Comparison of ENCODE assay signal across 8 mouse cellular contexts in the genomic region with DNA sequence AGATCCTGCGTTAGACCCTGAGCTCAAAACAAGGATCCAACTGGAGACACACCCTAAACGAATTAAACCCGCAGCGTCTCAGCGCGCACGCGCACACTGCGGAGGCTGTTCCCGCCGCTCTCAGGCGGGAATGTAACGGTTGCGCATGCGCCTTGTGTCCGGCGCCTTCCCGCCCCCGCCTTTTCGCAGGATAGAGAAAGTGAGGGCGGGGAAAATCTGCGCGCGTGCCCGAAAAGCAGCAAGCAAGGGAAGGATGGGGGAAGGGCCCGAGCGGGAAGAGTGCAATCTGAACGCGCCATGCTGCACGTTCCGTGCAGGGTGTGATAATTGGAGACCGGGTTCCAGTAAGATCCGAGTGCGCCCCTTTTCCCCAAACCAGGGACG. TPM values are rescaled to one million over a fixed set of nuclear protein-coding genes. Genes with fewer than 3 reads are reported as not detected.
DNase-seq lines count a peak whose midpoint lies in the region; ATAC-seq and TF ChIP-seq lines count a peak whose summit lies in the region.

No protein-coding gene starts in this region.

- peak overlapping the region; percentile 84 for H3K4me2 ChIP-seq in heart, embryonic 12.5 days
- peak overlapping the region; percentile 83 for H3K4me2 ChIP-seq in kidney, postnatal 0 days (ENCODE audit: low read length)

- no peaks in the 10 kb centered on the region for H3K79me2 ChIP-seq in liver, adult 2 months (ENCODE audit: control insufficient read depth, insufficient read depth, low read length)

- peaks cover 36% of the 10 kb centered on the region for H3K36me3 ChIP-seq in erythroblast, embryonic 14.5 days (ENCODE audit: control insufficient read depth)
- H3K36me3 ChIP-seq in heart, embryonic 12.5 days: peaks cover 15% of the 10 kb centered on the region
- H3K36me3 ChIP-seq in kidney, postnatal 0 days (ENCODE audit: insufficient read depth, low read length): peaks cover 13% of the 10 kb centered on the region
- no peaks in the 10 kb centered on the region for H3K36me3 ChIP-seq in liver, adult 2 months (ENCODE audit: control insufficient read depth, insufficient read depth, low read length)

- peak overlapping the region; percentile 97 for H3K9ac ChIP-seq in heart, embryonic 12.5 days
- peak overlapping the region; percentile 86 for H3K9ac ChIP-seq in kidney, postnatal 0 days (ENCODE audit: low read depth, low read length)
- H3K9ac ChIP-seq in liver, adult 2 months (ENCODE audit: low read depth, low read length): peak overlapping the region; percentile 80

- H3K4me1 ChIP-seq in erythroblast, embryonic 14.5 days (ENCODE audit: control insufficient read depth): peaks cover 40% of the 10 kb centered on the region
- peaks cover 18% of the 10 kb centered on the region; the same call in 1 of the 2 replicates for H3K4me1 ChIP-seq in heart, embryonic 12.5 days (replicated peaks)
- H3K4me1 ChIP-seq in kidney, postnatal 0 days (replicated peaks; ENCODE audit: insufficient read depth, low read length): peaks cover under 1% of the 10 kb centered on the region; the same call in 1 of the 2 replicates
- H3K4me1 ChIP-seq in liver, adult 2 months (ENCODE audit: control insufficient read depth, insufficient read depth, low read length): peaks cover 3% of the 10 kb centered on the region; the same call in 1 of the 2 replicates

- peak overlapping the region; percentile 89 for H3K4me3 ChIP-seq in erythroblast, embryonic 14.5 days (replicated peaks)
- H3K4me3 ChIP-seq in heart, embryonic 12.5 days: peak overlapping the region; percentile 84
- peak overlapping the region; percentile 79 for H3K4me3 ChIP-seq in kidney, postnatal 0 days (replicated peaks; ENCODE audit: low read depth, low read length)
- peak overlapping the region; percentile 79 for H3K4me3 ChIP-seq in liver, adult 2 months (ENCODE audit: insufficient read depth, low read depth, low read length)

- TF ChIP-seq CTCF in kidney, postnatal 0 days (IDR thresholded peaks at IDR 0.05; ENCODE audit: low read depth): no peak
- no peak for TF ChIP-seq CTCF in liver, adult 2 months (IDR thresholded peaks at IDR 0.05; ENCODE audit: low read depth, low read length)

- peak overlapping the region; percentile 99 for H3K27ac ChIP-seq in heart, embryonic 12.5 days (ENCODE audit: poor library complexity, severe bottlenecking)
- H3K27ac ChIP-seq in kidney, postnatal 0 days: peak overlapping the region; percentile 95
- H3K27ac ChIP-seq in liver, adult 2 months (replicated peaks; ENCODE audit: insufficient read depth, low read depth, low read length): peak overlapping the region; percentile 81

- no peak for TF ChIP-seq POLR2A in liver, adult 2 months (IDR thresholded peaks at IDR 0.05; ENCODE audit: extremely low read depth, insufficient read depth, low read length)

- no peaks in the 10 kb centered on the region for H3K27me3 ChIP-seq in erythroblast, embryonic 14.5 days (ENCODE audit: control insufficient read depth)
- no peaks in the 10 kb centered on the region for H3K27me3 ChIP-seq in heart, embryonic 12.5 days (replicated peaks)
- H3K27me3 ChIP-seq in kidney, postnatal 0 days (ENCODE audit: insufficient read depth, low read length): no peaks in the 10 kb centered on the region
- H3K27me3 ChIP-seq in liver, adult 2 months (ENCODE audit: control insufficient read depth, insufficient read depth, low read length): no peaks in the 10 kb centered on the region

- H3K9me3 ChIP-seq in erythroblast, embryonic 14.5 days (ENCODE audit: control insufficient read depth, low read length): no peaks in the 10 kb centered on the region; the same call in 1 of the 2 replicates
- H3K9me3 ChIP-seq in heart, embryonic 12.5 days (replicated peaks): no peaks in the 10 kb centered on the region
- H3K9me3 ChIP-seq in kidney, postnatal 0 days (replicated peaks; ENCODE audit: low read length): no peaks in the 10 kb centered on the region

- 0% methylated on average over 35 of the region's 35 CpGs for WGBS in heart, embryonic 12.5 days
- WGBS in kidney, postnatal 0 days: 0% methylated on average over 35 of the region's 35 CpGs
- under 1% methylated on average over 35 of the region's 35 CpGs for WGBS in liver, adult 2 months

- DNase-seq in CD4-positive, CD25-positive, alpha-beta regulatory T cell, adult 2 months (ENCODE audit: low read depth, low spot score): peak; percentile 96
- DNase-seq in brain, embryonic 18.5 days (ENCODE audit: low read depth, low spot score): peak; percentile 96
- peak; percentile 99 for DNase-seq in kidney, postnatal 0 days (ENCODE audit: low spot score)
- peak; percentile 79 for DNase-seq in liver, adult 2 months (ENCODE audit: extremely low read depth, low read depth, low spot score)
- DNase-seq in spleen, postnatal 36 days (ENCODE audit: low spot score in 2 of 2): peak; percentile 90 to 94

- ATAC-seq in heart, embryonic 12.5 days (ENCODE audit: insufficient number of reproducible peaks, low FRiP score): peak; percentile 86
- ATAC-seq in kidney, postnatal 0 days (replicated peaks; ENCODE audit: low FRiP score, low read depth): peak; percentile 85
- peak; percentile 74 for ATAC-seq in monocyte, adult 5-6 weeks (replicated peaks; ENCODE audit: insufficient number of reproducible peaks, low FRiP score, low TSS enrichment, poor library complexity, severe bottlenecking)

RNA-seq across cellular contexts. Expression of a gene that starts 0.5 kb away (rescaled TPM):
- polyA plus RNA-seq in erythroblast, embryonic 14.5 days (2012): 71.2 and 76.8 TPM in 2 replicates
- polyA plus RNA-seq in heart, embryonic 12.5 days (2016; fragmentation: Nextera tagmentation; extraction: Ambion mirVana): 1,481 and 1,517 TPM in 2 replicates
- 903 and 1,010 TPM in 2 replicates for polyA plus RNA-seq in kidney, postnatal 0 days (2015; fragmentation: Nextera tagmentation; extraction: Ambion mirVana)
- total RNA-seq in liver, adult 2 months (2014; rRNA removed): 49.9 and 99.4 TPM in 2 replicates
- polyA plus RNA-seq in liver, adult 2 months (2012; rRNA removed): 151 and 183 TPM in 2 replicates
- total RNA-seq in monocyte, adult 5-6 weeks (2017): 86.5 to 154 TPM (median 137 TPM) in 3 replicates

RNA-seq across cellular contexts. Expression of a gene that starts 15.8 kb away (rescaled TPM):
- 0.37 and 0.59 TPM in 2 replicates for polyA plus RNA-seq in erythroblast, embryonic 14.5 days (2012)
- polyA plus RNA-seq in heart, embryonic 12.5 days (2016; fragmentation: Nextera tagmentation; extraction: Ambion mirVana): 16.9 and 17.2 TPM in 2 replicates
- polyA plus RNA-seq in kidney, postnatal 0 days (2015; fragmentation: Nextera tagmentation; extraction: Ambion mirVana): 11.6 and 13.0 TPM in 2 replicates
- 24.3 and 28.8 TPM in 2 replicates for total RNA-seq in liver, adult 2 months (2014; rRNA removed)
- polyA plus RNA-seq in liver, adult 2 months (2012; rRNA removed): 21.3 and 32.4 TPM in 2 replicates
- total RNA-seq in monocyte, adult 5-6 weeks (2017): 54.7 to 97.4 TPM (median 92.2 TPM) in 3 replicates

RNA-seq across cellular contexts. Expression of a gene that starts 19.5 kb away (rescaled TPM):
- not detected in 2 replicates for polyA plus RNA-seq in erythroblast, embryonic 14.5 days (2012)
- not detected in 2 replicates for polyA plus RNA-seq in heart, embryonic 12.5 days (2016; fragmentation: Nextera tagmentation; extraction: Ambion mirVana)
- polyA plus RNA-seq in kidney, postnatal 0 days (2015; fragmentation: Nextera tagmentation; extraction: Ambion mirVana): not detected in 2 replicates
- not detected in 2 replicates for total RNA-seq in liver, adult 2 months (2014; rRNA removed)
- 2.9 and 3.1 TPM in 2 replicates for polyA plus RNA-seq in liver, adult 2 months (2012; rRNA removed)
- total RNA-seq in monocyte, adult 5-6 weeks (2017): 12.2 to 56.4 TPM in 2 of 3 replicates, not detected in the other

RNA-seq across cellular contexts. Expression of a gene that starts 19.7 kb away (rescaled TPM):
- polyA plus RNA-seq in erythroblast, embryonic 14.5 days (2012): 4.0 and 13.4 TPM in 2 replicates
- polyA plus RNA-seq in heart, embryonic 12.5 days (2016; fragmentation: Nextera tagmentation; extraction: Ambion mirVana): 1,110 and 1,118 TPM in 2 replicates
- polyA plus RNA-seq in kidney, postnatal 0 days (2015; fragmentation: Nextera tagmentation; extraction: Ambion mirVana): 460 and 537 TPM in 2 replicates
- total RNA-seq in liver, adult 2 months (2014; rRNA removed): 8.4 and 12.9 TPM in 2 replicates
- polyA plus RNA-seq in liver, adult 2 months (2012; rRNA removed): 10.7 and 13.7 TPM in 2 replicates
- 79.8 to 96.7 TPM (median 88.2 TPM) in 3 replicates for total RNA-seq in monocyte, adult 5-6 weeks (2017)

RNA-seq across cellular contexts. Expression of a gene that starts 35.5 kb away (rescaled TPM):
- polyA plus RNA-seq in erythroblast, embryonic 14.5 days (2012): not detected in 2 replicates
- polyA plus RNA-seq in heart, embryonic 12.5 days (2016; fragmentation: Nextera tagmentation; extraction: Ambion mirVana): 4.5 and 4.6 TPM in 2 replicates
- 2.6 and 2.9 TPM in 2 replicates for polyA plus RNA-seq in kidney, postnatal 0 days (2015; fragmentation: Nextera tagmentation; extraction: Ambion mirVana)
- total RNA-seq in liver, adult 2 months (2014; rRNA removed): under 0.01 and 0.13 TPM in 2 replicates
- polyA plus RNA-seq in liver, adult 2 months (2012; rRNA removed): 0.18 and 0.45 TPM in 2 replicates
- 0.19 TPM in 1 of 3 replicates, not detected in the others for total RNA-seq in monocyte, adult 5-6 weeks (2017)

Comparison
In these comparisons a context has a peak if more than half of its experiments do, and no peak if none do; other contexts are left out.
1. Peak in every context shown above with its lines: DNase-seq, ATAC-seq, H3K4me3 ChIP-seq and H3K27ac ChIP-seq.